Mouse (Mus musculus): Measurements from ENCODE around the gene Mast4.

- no peak for TF ChIP-seq POLR2A (IDR thresholded peaks at IDR 0.05; ENCODE audit: insufficient read depth, low read depth, low read length)
- no peak for TF ChIP-seq CTCF (IDR thresholded peaks at IDR 0.05)
These were observed 421.4 kb downstream of the Mast4 start for GRCm38 (mm10) chr13:102912867-102913266.

Data from heart, adult 2 months (tissue).